Mouse (Mus musculus) macrophage (primary cell): Measurements from ENCODE around the gene Spats2. TPM values are rescaled to one million over a fixed set of nuclear protein-coding genes. Genes with fewer than 3 reads are reported as not detected.
A peak's percentile ranks its signal among the peaks of the same experiment; 100 is the strongest.

Experiments used
- H3K27ac ChIP-seq: fragments of 350-480 bp; formaldehyde crosslinking; 2 replicates; pipeline ENCODE4 v1.9.0; 2021
- H3K36me3 ChIP-seq: fragments of 350-480 bp; formaldehyde crosslinking; 2 replicates; pipeline ENCODE4 v1.9.0; 2021; ENCODE audit errors: inconsistent target
- H3K4me3 ChIP-seq: fragments of 350-480 bp; formaldehyde crosslinking; 2 replicates; pipeline ENCODE4 v1.9.0; 2021; ENCODE audit errors: inconsistent target
- H3K79me2 ChIP-seq: fragments of 350-480 bp; formaldehyde crosslinking; 2 replicates; pipeline ENCODE4 v1.9.0; 2021; ENCODE audit errors: inconsistent target
- WGBS: methylation state at CpG from one replicate; pipeline ENCODE4 v1.1.7; 2026; ENCODE audit warnings: inconsistent platforms; ENCODE audit not compliant: missing documents; 5-methylcytosine and 5-hydroxymethylcytosine counted together
- polyA plus RNA-seq: library from polyadenylated mRNA; stranded (reverse); fragments of 250-400 nt; gene quantifications from 3 replicates; pipeline ENCODE4 v1.2.4, GENCODE M21; 2018; ENCODE audit warnings: inconsistent platforms

Gene Spats2
- polyA plus RNA-seq, 1 experiment from 2014 or later, result 3.2 TPM

GRCm38 (mm10) chr15:99112843-99113395, 12.8 kb upstream of the Spats2 start:
- Histone ChIP-seq H3K79me2 (no peaks in the 10 kb centered on the region), H3K4me3 (no peak overlapping the region), H3K27ac (no peak overlapping the region), H3K36me3 (no peaks in the 10 kb centered on the region)
- 76% methylated on average over 10 of the region's 11 CpGs for WGBS

GRCm38 (mm10) chr15:99113396-99113975, 12.2 kb upstream of the Spats2 start:
- no peaks in the 10 kb centered on the region for H3K79me2 ChIP-seq
- no peak overlapping the region for H3K27ac ChIP-seq
- WGBS, result 10% methylated on average over 6 of the region's 9 CpGs
- H3K36me3 ChIP-seq, result no peaks in the 10 kb centered on the region
- H3K4me3 ChIP-seq, result no peak overlapping the region

GRCm38 (mm10) chr15:99114312-99115064, 11.2 kb upstream of the Spats2 start:
- no peak overlapping the region for H3K27ac ChIP-seq

GRCm38 (mm10) chr15:99115065-99115423, 10.7 kb upstream of the Spats2 start:
- Histone ChIP-seq H3K4me3 (no peak overlapping the region), H3K27ac (no peak overlapping the region), H3K36me3 (no peaks in the 10 kb centered on the region), H3K79me2 (no peaks in the 10 kb centered on the region)
- WGBS, result 91% methylated on average over 3 of the region's 7 CpGs

More at GRCm38 (mm10) chr15:99114312-99115064, 11.2 kb upstream of the Spats2 start:
- H3K4me3 ChIP-seq, result no peak overlapping the region
- no peaks in the 10 kb centered on the region for H3K36me3 ChIP-seq
- no peaks in the 10 kb centered on the region for H3K79me2 ChIP-seq
- WGBS, result 78% methylated on average over 13 of the region's 14 CpGs

GRCm38 (mm10) chr15:99116539-99116938, 9.2 kb upstream of the Spats2 start:
- no peak overlapping the region for H3K4me3 ChIP-seq
- H3K79me2 ChIP-seq, result no peaks in the 10 kb centered on the region
- WGBS, result 40% methylated on average over 11 of the region's 11 CpGs
- H3K36me3 ChIP-seq, result no peaks in the 10 kb centered on the region
- H3K27ac ChIP-seq, result no peak overlapping the region

- Histone ChIP-seq H3K27ac (no peak overlapping the region), H3K79me2 (no peaks in the 10 kb centered on the region), H3K36me3 (no peaks in the 10 kb centered on the region), H3K4me3 (no peak overlapping the region)
- WGBS, result 2% methylated on average over 5 of the region's 11 CpGs
Measured at GRCm38 (mm10) chr15:99120814-99121213, 4.9 kb upstream of the Spats2 start.

- Histone ChIP-seq H3K4me3 (no peak overlapping the region), H3K36me3 (no peaks in the 10 kb centered on the region), H3K79me2 (no peaks in the 10 kb centered on the region), H3K27ac (peak overlapping the region; percentile 43)
- 27% methylated on average over 2 of the region's 2 CpGs for WGBS
Measured at GRCm38 (mm10) chr15:99122642-99123041, 3.1 kb upstream of the Spats2 start.

- no peak overlapping the region for H3K27ac ChIP-seq
- H3K79me2 ChIP-seq, result no peaks in the 10 kb centered on the region
- WGBS, result 1% methylated on average over 88 of the region's 115 CpGs
- H3K4me3 ChIP-seq, result peak overlapping the region; percentile 32
- no peaks in the 10 kb centered on the region for H3K36me3 ChIP-seq
Measured at GRCm38 (mm10) chr15:99126081-99126815, 532 bp downstream of the Spats2 start.

- no peaks in the 10 kb centered on the region for H3K79me2 ChIP-seq
- H3K4me3 ChIP-seq, result peak overlapping the region; percentile 43
- H3K36me3 ChIP-seq, result no peaks in the 10 kb centered on the region
- H3K27ac ChIP-seq, result no peak overlapping the region
- WGBS, result 13% methylated on average over 27 of the region's 35 CpGs
Measured at GRCm38 (mm10) chr15:99126816-99127365, 1.2 kb downstream of the Spats2 start.

- Histone ChIP-seq H3K27ac (no peak overlapping the region), H3K36me3 (no peaks in the 10 kb centered on the region), H3K79me2 (no peaks in the 10 kb centered on the region), H3K4me3 (no peak overlapping the region)
- WGBS, result 90% methylated on average over 6 of the region's 6 CpGs
Measured at GRCm38 (mm10) chr15:99127851-99128522, 2.3 kb downstream of the Spats2 start.

- WGBS, result 87% methylated on average over 11 of the region's 11 CpGs
- Histone ChIP-seq H3K36me3 (no peaks in the 10 kb centered on the region), H3K27ac (no peak overlapping the region)
Measured at GRCm38 (mm10) chr15:99129441-99129840, 3.7 kb downstream of the Spats2 start.

GRCm38 (mm10) chr15:99129956-99130910, 4.5 kb downstream of the Spats2 start:
- WGBS, result 48% methylated on average over 22 of the region's 22 CpGs
- Histone ChIP-seq H3K36me3 (no peaks in the 10 kb centered on the region), H3K4me3 (no peak overlapping the region), H3K79me2 (no peaks in the 10 kb centered on the region), H3K27ac (no peak overlapping the region)

More at GRCm38 (mm10) chr15:99129441-99129840, 3.7 kb downstream of the Spats2 start:
- no peaks in the 10 kb centered on the region for H3K79me2 ChIP-seq
- H3K4me3 ChIP-seq, result no peak overlapping the region

- H3K36me3 ChIP-seq, result no peaks in the 10 kb centered on the region
- H3K79me2 ChIP-seq, result no peaks in the 10 kb centered on the region
- H3K4me3 ChIP-seq, result no peak overlapping the region
- 84% methylated on average over 5 of the region's 5 CpGs for WGBS
- H3K27ac ChIP-seq, result no peak overlapping the region
Measured at GRCm38 (mm10) chr15:99138389-99138788, 12.7 kb downstream of the Spats2 start.
